Mouse (Mus musculus) intestine, embryonic 14.5 days (tissue): ENCODE data around the gene Ubxn7. TPM values are rescaled to one million over a fixed set of nuclear protein-coding genes. Genes with fewer than 3 reads are reported as not detected.

Experiments
- ATAC-seq: fragments of 200-750 bp; cut with Nextera tagmentation; replicated peaks from 2 replicates; pipeline ENCODE4 v1.8.0; 2017; ENCODE audit warnings: low read depth, moderate number of reproducible peaks, moderate TSS enrichment, moderate library complexity; ENCODE audit not compliant: low FRiP score, low TSS enrichment
- DNase-seq: peaks from one replicate; pipeline ENCODE4 v3.0.0-alpha.2; 2018; ENCODE audit warnings: low spot score
- H3K27ac ChIP-seq: fragments of 300-500 bp; sonication (generic); 2 replicates; pipeline ENCODE4 v1.5.1; 2014; ENCODE audit warnings: low read depth, mild to moderate bottlenecking, control low read depth
- H3K27me3 ChIP-seq: fragments of 300-500 bp; sonication (generic); replicated peaks from 2 replicates; pipeline ENCODE4 v1.6.1; 2014; ENCODE audit warnings: low read length, control low read depth; ENCODE audit not compliant: control insufficient read depth, insufficient read depth
- H3K36me3 ChIP-seq: fragments of 300-500 bp; sonication (generic); 2 replicates; pipeline ENCODE4 v1.6.1; 2014; ENCODE audit warnings: low read length, control low read depth; ENCODE audit not compliant: control insufficient read depth, insufficient read depth
- H3K4me1 ChIP-seq: fragments of 300-500 bp; sonication (generic); replicated peaks from 2 replicates; pipeline ENCODE4 v1.6.1; 2014; ENCODE audit warnings: low read length, control low read depth, mixed read lengths; ENCODE audit not compliant: control insufficient read depth, insufficient read depth
- H3K4me2 ChIP-seq: fragments of 300-500 bp; sonication (generic); 2 replicates; pipeline ENCODE4 v1.6.1; 2014; ENCODE audit warnings: low read length
- H3K4me3 ChIP-seq: fragments of 300-500 bp; sonication (generic); 2 replicates; pipeline ENCODE4 v1.5.1; 2014; ENCODE audit warnings: low read depth, low read length, control low read depth, mixed read lengths
- H3K9ac ChIP-seq: fragments of 300-500 bp; sonication (generic); 2 replicates; pipeline ENCODE4 v1.6.1; 2014; ENCODE audit warnings: mild to moderate bottlenecking, low read length
- H3K9me3 ChIP-seq: fragments of 300-500 bp; sonication (generic); 2 replicates; pipeline ENCODE4 v1.6.1; 2016; ENCODE audit warnings: low read length, control low read depth; ENCODE audit not compliant: control insufficient read depth
- WGBS: fragments of 180-500 bp; shearing (Covaris S2); extraction: QIAGEN DNeasy Blood & Tissue Kit; methylation state at CpG from one replicate; pipeline ENCODE4 v1.1.7; 2014; 5-methylcytosine and 5-hydroxymethylcytosine counted together
- polyA plus RNA-seq: library from polyadenylated mRNA; unstranded; fragments of >200 nt; fragmentation: Nextera tagmentation; extraction: Ambion mirVana; gene quantifications from 2 replicates; pipeline ENCODE4 v1.2.1, GENCODE M21; 2014

Ubxn7 gene
- polyA plus RNA-seq, 1 experiment from 2014 or later: 18.8 TPM

- DNase-seq (no peak), ATAC-seq (no peak)
- Histone ChIP-seq H3K4me3 (no peak overlapping the region), H3K4me1 (peaks cover 12% of the 10 kb centered on the region), H3K27me3 (no peaks in the 10 kb centered on the region), H3K9me3 (no peaks in the 10 kb centered on the region), H3K9ac (no peak overlapping the region), H3K4me2 (no peak overlapping the region), H3K27ac (no peak overlapping the region), H3K36me3 (no peaks in the 10 kb centered on the region)
- 82% methylated on average over 2 of the region's 2 CpGs for WGBS
Observed at GRCm38 (mm10) chr16:32433138-32433537, 101.1 kb downstream of the Ubxn7 start.

DNA sequence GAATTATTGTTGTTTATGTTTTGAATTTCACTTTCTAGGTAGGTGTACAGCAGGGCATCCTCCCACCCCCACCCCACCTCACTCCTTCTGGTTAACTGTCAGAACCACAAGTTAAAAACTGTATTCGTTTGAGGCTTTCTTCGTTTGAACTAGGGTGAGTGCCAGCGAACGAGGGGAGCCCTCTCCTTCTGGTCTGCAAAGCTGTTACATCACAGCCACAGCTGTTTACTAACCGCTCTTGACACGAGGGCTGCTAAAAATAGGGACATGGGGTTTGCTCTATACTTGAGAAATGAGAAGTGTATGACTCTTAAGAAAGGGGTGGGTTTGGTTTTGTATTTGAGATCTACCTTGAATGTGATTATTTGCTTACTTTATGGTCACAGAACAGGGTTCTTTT is 102.0 kb downstream of the Ubxn7 start:
- DNase-seq (no peak), ATAC-seq (no peak)
- Histone ChIP-seq H3K27me3 (no peaks in the 10 kb centered on the region), H3K27ac (no peak overlapping the region), H3K9ac (no peak overlapping the region), H3K4me1 (peaks cover 12% of the 10 kb centered on the region), H3K9me3 (no peaks in the 10 kb centered on the region), H3K4me3 (no peak overlapping the region), H3K36me3 (no peaks in the 10 kb centered on the region), H3K4me2 (no peak overlapping the region)
- WGBS: 52% methylated on average over 6 of the region's 6 CpGs

- H3K4me1 ChIP-seq: peaks cover 9% of the 10 kb centered on the region
- no peak overlapping the region for H3K27ac ChIP-seq
- ATAC-seq (no peak), DNase-seq (no peak)
- H3K4me2 ChIP-seq: no peak overlapping the region
- H3K4me3 ChIP-seq: no peak overlapping the region
- no peaks in the 10 kb centered on the region for H3K36me3 ChIP-seq
- H3K27me3 ChIP-seq: no peaks in the 10 kb centered on the region
- no peak overlapping the region for H3K9ac ChIP-seq
- no peaks in the 10 kb centered on the region for H3K9me3 ChIP-seq
Observed at GRCm38 (mm10) chr16:32434691-32435090, 102.6 kb downstream of the Ubxn7 start.

DNA sequence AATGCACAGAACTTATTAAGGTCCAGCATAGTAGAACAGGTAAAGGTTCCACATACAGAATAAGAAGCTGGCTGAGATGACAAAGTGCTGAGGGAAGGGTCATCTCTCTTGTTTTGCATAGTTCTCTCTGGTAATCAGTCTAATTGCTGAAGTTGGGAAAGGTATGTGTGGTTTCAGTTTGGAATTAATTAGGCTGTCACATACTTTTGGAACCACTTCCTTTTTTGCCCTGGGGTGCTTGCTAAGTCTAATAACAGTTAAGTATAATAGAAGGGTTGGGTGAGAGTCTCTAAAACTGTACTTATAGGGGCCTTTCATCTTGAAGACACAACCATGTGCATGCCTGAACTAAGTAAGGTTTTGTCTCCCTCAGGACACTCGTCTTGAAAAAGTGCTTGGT is 104.6 kb downstream of the Ubxn7 start:
- no peak overlapping the region for H3K4me3 ChIP-seq
- no peaks in the 10 kb centered on the region for H3K36me3 ChIP-seq
- H3K9ac ChIP-seq: no peak overlapping the region
- ATAC-seq (no peak), DNase-seq (no peak)
- no peaks in the 10 kb centered on the region for H3K9me3 ChIP-seq
- H3K4me2 ChIP-seq: no peak overlapping the region
- peaks cover 4% of the 10 kb centered on the region; the same call in 1 of the 2 replicates for H3K4me1 ChIP-seq
- no peaks in the 10 kb centered on the region for H3K27me3 ChIP-seq
- H3K27ac ChIP-seq: no peak overlapping the region
- 86% methylated on average over 1 of the region's 1 CpGs for WGBS

- Histone ChIP-seq H3K36me3 (no peaks in the 10 kb centered on the region), H3K27ac (no peak overlapping the region), H3K9me3 (no peaks in the 10 kb centered on the region), H3K4me1 (no peaks in the 10 kb centered on the region), H3K4me3 (no peak overlapping the region), H3K27me3 (no peaks in the 10 kb centered on the region), H3K4me2 (no peak overlapping the region), H3K9ac (no peak overlapping the region)
- ATAC-seq (no peak), DNase-seq (no peak)
- whole genome bisulfite sequencing: 95% methylated on average over 1 of the region's 1 CpGs
Observed at GRCm38 (mm10) chr16:32437266-32437665, 105.2 kb downstream of the Ubxn7 start.

DNA sequence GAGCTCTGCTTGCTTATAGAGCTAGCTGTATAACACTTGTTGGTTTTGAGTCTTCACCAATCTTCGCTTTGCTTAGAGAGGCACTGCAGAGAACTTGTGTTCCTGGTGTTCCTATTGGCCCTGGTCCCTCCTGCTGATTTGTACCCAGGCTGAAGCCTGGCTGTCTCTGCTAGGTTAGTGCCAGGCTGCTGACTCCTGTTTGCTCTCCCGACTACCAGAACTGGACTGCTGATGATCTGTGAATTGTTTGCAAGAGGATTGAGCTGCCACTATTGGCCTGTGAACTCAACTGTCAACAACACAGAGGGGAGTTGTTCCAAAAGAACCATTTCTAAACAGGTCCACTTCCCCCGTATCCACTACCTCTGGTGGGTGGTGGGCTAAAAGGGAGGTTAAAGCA is 109.4 kb downstream of the Ubxn7 start:
- ATAC-seq: no peak
- Histone ChIP-seq H3K9me3 (no peaks in the 10 kb centered on the region), H3K9ac (no peak overlapping the region), H3K36me3 (no peaks in the 10 kb centered on the region), H3K4me2 (no peak overlapping the region), H3K27ac (no peak overlapping the region), H3K4me1 (no peaks in the 10 kb centered on the region), H3K4me3 (no peak overlapping the region), H3K27me3 (no peaks in the 10 kb centered on the region)
- WGBS: 87% methylated on average over 3 of the region's 3 CpGs
- DNase-seq: no peak

Other genes with a start within 250 kb of the Ubxn7 start
- 119 and 122 TPM in 2 replicates for gene Pigx, start 232.5 kb upstream of the Ubxn7 start, polyA plus RNA-seq
- 24.1 and 31.9 TPM in 2 replicates for gene Cep19, start 232.5 kb upstream of the Ubxn7 start, polyA plus RNA-seq
- 15.7 and 17.3 TPM in 2 replicates for gene Nrros, start 166.7 kb upstream of the Ubxn7 start, polyA plus RNA-seq
- gene Bex6, start 152.4 kb upstream of the Ubxn7 start, polyA plus RNA-seq: not detected in 2 replicates
- gene Fbxo45, start 85.1 kb upstream of the Ubxn7 start, polyA plus RNA-seq: 9.2 and 10.2 TPM in 2 replicates
- 17.3 and 20.4 TPM in 2 replicates for gene Wdr53, start 85.0 kb upstream of the Ubxn7 start, polyA plus RNA-seq
- not detected in 2 replicates for gene Smco1, start 60.8 kb upstream of the Ubxn7 start, polyA plus RNA-seq
- 25.0 and 26.2 TPM in 2 replicates for gene Rnf168, start 54.8 kb upstream of the Ubxn7 start, polyA plus RNA-seq
- gene Tm4sf19, start 68.2 kb downstream of the Ubxn7 start, polyA plus RNA-seq: not detected in 2 replicates
- 43.0 and 43.9 TPM in 2 replicates for gene Tctex1d2, start 87.4 kb downstream of the Ubxn7 start, polyA plus RNA-seq
- 45.0 and 51.1 TPM in 2 replicates for gene Pcyt1a, start 98.7 kb downstream of the Ubxn7 start, polyA plus RNA-seq
- 42.2 and 46.0 TPM in 2 replicates for gene Slc51a, start 155.6 kb downstream of the Ubxn7 start, polyA plus RNA-seq
- gene Zdhhc19, start 164.0 kb downstream of the Ubxn7 start, polyA plus RNA-seq: 0.20 TPM in 1 of 2 replicates, not detected in the other